Mouse (Mus musculus) embryonic facial prominence, embryonic 15.5 days (tissue): ENCODE data around the gene Mt2. TPM values are rescaled to one million over a fixed set of nuclear protein-coding genes. Genes with fewer than 3 reads are reported as not detected.

Experiments
- ATAC-seq: fragments of 200-750 bp; cut with Nextera tagmentation; 2 replicates; pipeline ENCODE4 v1.8.0; 2017; ENCODE audit warnings: low read depth, moderate TSS enrichment; ENCODE audit not compliant: insufficient number of reproducible peaks, low FRiP score, low TSS enrichment
- H3K27ac ChIP-seq: fragments of 300-500 bp; sonication (generic); replicated peaks from 2 replicates; pipeline ENCODE4 v1.5.1; 2015; ENCODE audit warnings: mild to moderate bottlenecking, inconsistent platforms
- H3K27me3 ChIP-seq: fragments of 300-500 bp; sonication (generic); 2 replicates; pipeline ENCODE4 v1.6.1; 2015; ENCODE audit warnings: inconsistent platforms
- H3K36me3 ChIP-seq: fragments of 300-500 bp; sonication (generic); 2 replicates; pipeline ENCODE4 v1.6.1; 2015; ENCODE audit warnings: mild to moderate bottlenecking, inconsistent platforms
- H3K4me1 ChIP-seq: fragments of 300-500 bp; sonication (generic); 2 replicates; pipeline ENCODE4 v1.6.1; 2015; ENCODE audit warnings: inconsistent platforms
- H3K4me2 ChIP-seq: fragments of 300-500 bp; sonication (generic); replicated peaks from 2 replicates; pipeline ENCODE4 v1.6.1; 2015; ENCODE audit warnings: mild to moderate bottlenecking, inconsistent platforms
- H3K4me3 ChIP-seq: fragments of 300-500 bp; sonication (generic); replicated peaks from 2 replicates; pipeline ENCODE4 v1.5.1; 2015; ENCODE audit warnings: mild to moderate bottlenecking, inconsistent platforms
- H3K9ac ChIP-seq: fragments of 300-500 bp; sonication (generic); 2 replicates; pipeline ENCODE4 v1.6.1; 2015; ENCODE audit warnings: inconsistent platforms
- H3K9me3 ChIP-seq: fragments of 300-500 bp; sonication (generic); replicated peaks from 2 replicates; pipeline ENCODE4 v1.6.1; 2016; ENCODE audit warnings: inconsistent platforms
- WGBS: fragments of 180-500 bp; shearing (Covaris S2); methylation state at CpG from one replicate; pipeline ENCODE4 v1.1.7; 2015; 5-methylcytosine and 5-hydroxymethylcytosine counted together
- polyA plus RNA-seq: library from polyadenylated mRNA; unstranded; fragments of >200 nt; fragmentation: Nextera tagmentation; extraction: Ambion mirVana; gene quantifications from 2 replicates; pipeline ENCODE4 v1.2.1, GENCODE M21; 2015

Gene Mt2
- polyA plus RNA-seq, 1 experiment from 2014 or later, result 83.3 TPM

DNA sequence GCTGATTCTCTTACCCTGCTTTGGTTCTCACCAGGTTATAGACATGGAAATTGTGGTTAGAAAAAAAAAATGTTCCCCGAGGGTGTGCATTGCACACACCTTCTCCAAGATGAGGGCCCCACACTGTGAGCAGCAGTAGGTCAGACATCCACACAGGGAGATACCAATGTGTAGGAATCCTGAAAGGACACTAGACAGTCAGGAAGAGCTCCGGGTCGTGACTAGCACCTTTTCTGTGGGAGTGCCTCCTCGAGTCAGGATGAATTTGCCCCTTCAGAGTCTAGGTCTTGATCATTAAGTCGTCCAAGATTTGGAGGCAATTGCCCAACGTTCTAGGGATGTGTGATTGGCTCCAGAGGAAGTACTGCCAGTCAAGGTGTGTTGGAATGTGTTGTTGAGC, 13.3 kb downstream of the Mt2 start:
- no peaks in the 10 kb centered on the region for H3K36me3 ChIP-seq
- 60% methylated on average over 6 of the region's 6 CpGs for WGBS
- H3K4me3 ChIP-seq, result no peak overlapping the region
- H3K9ac ChIP-seq, result no peak overlapping the region
- ATAC-seq, result no peak
- H3K27me3 ChIP-seq, result peaks cover 53% of the 10 kb centered on the region
- no peaks in the 10 kb centered on the region for H3K9me3 ChIP-seq
- no peak overlapping the region for H3K27ac ChIP-seq
- H3K4me2 ChIP-seq, result no peak overlapping the region
- peaks cover 23% of the 10 kb centered on the region for H3K4me1 ChIP-seq

DNA sequence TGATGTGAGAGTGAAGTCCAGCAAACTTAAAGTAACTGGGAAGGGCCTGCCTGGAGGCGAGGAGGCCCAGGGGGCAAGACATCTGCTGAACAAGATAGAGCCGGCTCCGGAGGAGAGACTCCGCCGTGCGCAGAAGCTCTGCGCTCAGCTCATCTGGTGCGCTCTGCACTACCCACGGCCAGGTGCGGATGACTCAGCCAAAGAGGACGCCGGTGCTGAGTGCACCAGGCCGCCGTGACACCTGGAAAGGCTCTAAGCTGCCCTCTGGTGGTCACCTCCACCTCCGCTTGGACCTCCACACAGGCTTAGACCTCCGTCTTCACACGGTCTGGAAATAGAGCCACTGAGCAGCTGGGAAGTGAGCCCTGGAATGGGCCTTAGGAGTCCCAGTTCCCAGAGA, 14.1 kb downstream of the Mt2 start:
- Histone ChIP-seq H3K27ac (no peak overlapping the region), H3K4me1 (peaks cover 30% of the 10 kb centered on the region), H3K4me2 (peak overlapping the region; percentile 25), H3K27me3 (peaks cover 53% of the 10 kb centered on the region), H3K4me3 (peak overlapping the region; percentile 3; the same call in 1 of the 2 replicates), H3K36me3 (no peaks in the 10 kb centered on the region), H3K9me3 (no peaks in the 10 kb centered on the region), H3K9ac (no peak overlapping the region)
- WGBS, result 5% methylated on average over 17 of the region's 17 CpGs
- ATAC-seq, result peak; percentile 64

DNA sequence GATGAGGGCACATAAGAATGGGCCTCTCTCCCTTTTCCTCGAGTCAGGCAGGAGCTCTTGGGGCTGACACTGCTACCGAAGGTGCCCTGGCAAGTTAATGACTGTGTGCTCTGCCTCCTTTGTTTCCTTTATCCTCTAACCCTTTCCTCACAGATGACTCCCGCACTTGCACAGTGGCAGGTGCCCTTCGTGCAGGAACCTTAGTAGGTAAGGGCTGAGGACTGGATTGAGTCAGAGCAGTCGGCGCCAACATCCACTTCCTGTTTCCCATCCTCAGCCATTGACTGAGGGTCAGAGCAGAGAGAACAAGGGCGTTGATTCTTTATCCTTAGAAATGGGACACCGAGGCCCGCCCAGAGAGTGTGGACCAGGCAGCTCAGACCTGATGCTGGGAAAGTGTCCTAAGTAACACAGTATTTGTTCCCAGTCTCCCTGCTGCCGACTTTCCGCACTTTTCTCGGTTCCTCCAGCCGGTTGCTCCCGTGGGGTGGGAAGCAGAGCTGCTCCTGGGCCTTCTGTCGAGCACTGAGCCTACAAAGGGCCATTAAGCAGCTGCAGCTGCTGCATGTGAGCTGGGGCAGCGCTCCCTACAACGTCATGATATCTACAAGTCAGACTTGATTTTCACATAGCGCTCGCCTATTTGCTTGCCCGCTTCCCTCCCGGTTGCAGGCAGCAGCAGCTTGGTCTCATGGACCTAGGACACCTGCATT, 15.0 kb downstream of the Mt2 start:
- Histone ChIP-seq H3K27ac (no peak overlapping the region), H3K9me3 (no peaks in the 10 kb centered on the region), H3K36me3 (no peaks in the 10 kb centered on the region), H3K4me3 (no peak overlapping the region), H3K4me2 (no peak overlapping the region), H3K9ac (no peak overlapping the region), H3K4me1 (peaks cover 30% of the 10 kb centered on the region), H3K27me3 (peaks cover 48% of the 10 kb centered on the region)
- whole genome bisulfite sequencing, result 29% methylated on average over 21 of the region's 21 CpGs
- ATAC-seq, result no peak

DNA sequence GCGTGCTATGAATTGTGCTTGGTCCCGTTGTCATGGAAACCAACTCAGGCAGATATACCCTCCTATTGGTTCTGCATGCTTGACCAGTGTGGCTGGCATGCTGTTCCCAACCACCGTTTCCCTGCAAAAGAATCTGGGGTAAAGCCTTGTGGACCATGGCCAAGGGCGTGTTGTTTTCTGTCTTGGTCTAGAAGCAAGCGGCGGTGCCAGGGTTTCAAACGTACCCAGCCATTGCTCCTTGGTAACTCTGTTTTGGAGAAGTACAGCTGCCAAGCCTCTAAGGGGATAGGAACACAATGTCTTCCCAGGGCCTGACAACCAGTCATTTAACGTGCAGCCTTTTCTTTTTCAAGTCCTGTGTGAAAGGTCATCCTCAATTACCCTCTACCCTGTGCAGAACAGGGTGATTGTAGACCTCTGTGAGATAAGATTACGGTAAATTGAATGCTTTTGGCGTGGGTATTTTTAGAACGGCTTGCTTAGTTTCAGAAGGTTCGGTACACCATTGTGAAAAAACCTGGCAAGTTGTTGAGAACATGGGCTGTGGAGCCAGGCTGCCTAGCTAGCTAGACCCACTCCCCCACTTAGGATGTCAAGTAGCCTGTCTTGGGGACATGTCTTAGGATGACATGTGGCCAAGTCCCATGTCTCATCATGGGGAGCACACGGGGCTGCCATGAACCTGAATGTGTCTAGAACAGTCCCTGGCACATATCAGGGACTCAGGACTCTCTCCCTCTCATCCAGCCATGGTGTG, 17.0 kb downstream of the Mt2 start:
- Histone ChIP-seq H3K4me3 (no peak overlapping the region), H3K4me2 (no peak overlapping the region), H3K9me3 (no peaks in the 10 kb centered on the region), H3K27me3 (peaks cover 29% of the 10 kb centered on the region), H3K27ac (no peak overlapping the region), H3K36me3 (no peaks in the 10 kb centered on the region), H3K4me1 (peaks cover 17% of the 10 kb centered on the region), H3K9ac (no peak overlapping the region)
- ATAC-seq, result no peak
- WGBS, result 62% methylated on average over 13 of the region's 13 CpGs

- H3K27ac ChIP-seq, result no peak overlapping the region
- peak overlapping the region; percentile 47 for H3K4me2 ChIP-seq
- peaks cover 17% of the 10 kb centered on the region for H3K27me3 ChIP-seq
- WGBS, result 19% methylated on average over 21 of the region's 21 CpGs
- peak overlapping the region; percentile 30 for H3K4me3 ChIP-seq
- H3K9ac ChIP-seq, result no peak overlapping the region
- peaks cover 14% of the 10 kb centered on the region for H3K4me1 ChIP-seq
- no peaks in the 10 kb centered on the region for H3K9me3 ChIP-seq
- no peaks in the 10 kb centered on the region for H3K36me3 ChIP-seq
- ATAC-seq, result 0 out of 2 replicates have a peak, but pooled peaks have one; percentile 21
These were observed 18.7 kb downstream of the Mt2 start for GRCm38 (mm10) chr8:94191101-94191691.

- H3K9me3 ChIP-seq, result no peaks in the 10 kb centered on the region
- 0 out of 2 replicates have a peak, but pooled peaks have one; percentile 55 for ATAC-seq
- H3K27ac ChIP-seq, result no peak overlapping the region
- no peaks in the 10 kb centered on the region for H3K27me3 ChIP-seq
- WGBS, result 56% methylated on average over 1 of the region's 1 CpGs
- H3K4me3 ChIP-seq, result no peak overlapping the region
- H3K9ac ChIP-seq, result no peak overlapping the region
- peaks cover 7% of the 10 kb centered on the region; the same call in 1 of the 2 replicates for H3K4me1 ChIP-seq
- H3K4me2 ChIP-seq, result no peak overlapping the region
- no peaks in the 10 kb centered on the region for H3K36me3 ChIP-seq
These were observed 20.5 kb downstream of the Mt2 start for GRCm38 (mm10) chr8:94192926-94193325.

- no peak overlapping the region for H3K4me3 ChIP-seq
- peaks cover 7% of the 10 kb centered on the region; the same call in 1 of the 2 replicates for H3K4me1 ChIP-seq
- no peak overlapping the region for H3K9ac ChIP-seq
- no peaks in the 10 kb centered on the region for H3K9me3 ChIP-seq
- no peak overlapping the region for H3K4me2 ChIP-seq
- 82% methylated on average over 7 of the region's 7 CpGs for WGBS
- no peak for ATAC-seq
- no peaks in the 10 kb centered on the region for H3K27me3 ChIP-seq
- H3K27ac ChIP-seq, result no peak overlapping the region
- no peaks in the 10 kb centered on the region for H3K36me3 ChIP-seq
These were observed 22.2 kb downstream of the Mt2 start for GRCm38 (mm10) chr8:94194591-94195223.

GRCm38 (mm10) chr8:94199202-94199869, 26.9 kb downstream of the Mt2 start:
- Histone ChIP-seq H3K36me3 (no peaks in the 10 kb centered on the region), H3K4me1 (no peaks in the 10 kb centered on the region), H3K27ac (no peak overlapping the region), H3K9me3 (no peaks in the 10 kb centered on the region), H3K27me3 (no peaks in the 10 kb centered on the region; the same call in 1 of the 2 replicates), H3K4me2 (no peak overlapping the region), H3K9ac (no peak overlapping the region), H3K4me3 (no peak overlapping the region)
- ATAC-seq, result no peak
- 43% methylated on average over 10 of the region's 10 CpGs for WGBS

GRCm38 (mm10) chr8:94204043-94204442, 31.6 kb downstream of the Mt2 start:
- WGBS, result 71% methylated on average over 3 of the region's 3 CpGs
- H3K27ac ChIP-seq, result no peak overlapping the region

GRCm38 (mm10) chr8:94205736-94206135, 33.3 kb downstream of the Mt2 start:
- no peak overlapping the region for H3K27ac ChIP-seq
- 22% methylated on average over 5 of the region's 5 CpGs for WGBS
- H3K4me1 ChIP-seq, result no peaks in the 10 kb centered on the region
- H3K9me3 ChIP-seq, result no peaks in the 10 kb centered on the region
- no peak overlapping the region for H3K4me2 ChIP-seq
- ATAC-seq, result no peak
- H3K27me3 ChIP-seq, result no peaks in the 10 kb centered on the region; the same call in 1 of the 2 replicates
- H3K36me3 ChIP-seq, result no peaks in the 10 kb centered on the region
- no peak overlapping the region for H3K4me3 ChIP-seq
- H3K9ac ChIP-seq, result no peak overlapping the region

More at GRCm38 (mm10) chr8:94204043-94204442, 31.6 kb downstream of the Mt2 start:
- Histone ChIP-seq H3K9ac (no peak overlapping the region), H3K9me3 (no peaks in the 10 kb centered on the region), H3K4me3 (no peak overlapping the region), H3K27me3 (no peaks in the 10 kb centered on the region; the same call in 1 of the 2 replicates), H3K4me1 (no peaks in the 10 kb centered on the region), H3K4me2 (no peak overlapping the region), H3K36me3 (no peaks in the 10 kb centered on the region)
- ATAC-seq, result no peak
